Mouse (Mus musculus): ENCODE data around the gene Gm21915. TPM values are rescaled to one million over a fixed set of nuclear protein-coding genes. Genes with fewer than 3 reads are reported as not detected.

The Gm21915 gene
- polyA plus RNA-seq, 1 experiment from 2014 or later = not detected

DNA sequence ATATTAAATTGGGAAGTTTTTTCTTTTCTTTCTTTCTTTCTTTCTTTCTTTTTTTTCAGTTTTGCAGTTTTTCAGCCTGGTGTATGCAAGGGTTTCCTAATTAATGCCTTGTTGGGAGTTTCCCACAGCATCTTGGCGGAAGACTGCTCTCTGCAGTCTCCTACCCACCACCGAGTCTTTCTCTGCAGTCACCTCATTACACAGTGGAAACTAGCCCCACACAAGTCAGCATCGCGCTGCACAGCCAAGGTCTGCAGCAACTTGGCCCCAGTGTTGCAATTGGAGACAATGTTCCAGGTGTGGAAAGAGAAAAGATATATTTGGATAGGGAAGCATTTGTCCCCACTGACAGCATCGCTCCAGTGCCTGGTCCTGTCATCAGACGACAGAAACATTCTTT, 20.4 kb upstream of the Gm21915 start:
- no peaks in the 10 kb centered on the region for H3K9me3 ChIP-seq (ENCODE audit: control insufficient read depth, low read length)
- no peaks in the 10 kb centered on the region for H3K4me1 ChIP-seq (replicated peaks; ENCODE audit: control insufficient read depth, insufficient read depth, low read length)
- H3K27me3 ChIP-seq (ENCODE audit: control insufficient read depth, insufficient read depth, low read depth, low read length) = no peaks in the 10 kb centered on the region
- 43% methylated on average over 6 of the region's 6 CpGs for WGBS
- no peak overlapping the region for H3K4me2 ChIP-seq (ENCODE audit: low read depth, low read length)
- no peak overlapping the region for H3K27ac ChIP-seq (ENCODE audit: low read length)
- H3K9ac ChIP-seq (ENCODE audit: low read length) = no peak overlapping the region
- ATAC-seq (ENCODE audit: low read depth) = peak; percentile 51; the same call in 1 of the 2 replicates
- no peak overlapping the region for H3K4me3 ChIP-seq (ENCODE audit: low read length)
- no peaks in the 10 kb centered on the region for H3K36me3 ChIP-seq (ENCODE audit: control insufficient read depth, insufficient read depth, low read length)

GRCm38 (mm10) chr9:40651239-40651859, 19.1 kb upstream of the Gm21915 start:
- no peak overlapping the region for H3K9ac ChIP-seq (ENCODE audit: low read length)
- no peak overlapping the region for H3K4me3 ChIP-seq (ENCODE audit: low read length)
- H3K4me2 ChIP-seq (ENCODE audit: low read depth, low read length) = no peak overlapping the region
- no peak for ATAC-seq (ENCODE audit: low read depth)
- no peaks in the 10 kb centered on the region for H3K36me3 ChIP-seq (ENCODE audit: control insufficient read depth, insufficient read depth, low read length)
- no peak overlapping the region for H3K27ac ChIP-seq (ENCODE audit: low read length)
- WGBS = 80% methylated on average over 4 of the region's 4 CpGs
- no peaks in the 10 kb centered on the region for H3K27me3 ChIP-seq (ENCODE audit: control insufficient read depth, insufficient read depth, low read depth, low read length)
- no peaks in the 10 kb centered on the region for H3K9me3 ChIP-seq (ENCODE audit: control insufficient read depth, low read length)
- H3K4me1 ChIP-seq (replicated peaks; ENCODE audit: control insufficient read depth, insufficient read depth, low read length) = no peaks in the 10 kb centered on the region

DNA sequence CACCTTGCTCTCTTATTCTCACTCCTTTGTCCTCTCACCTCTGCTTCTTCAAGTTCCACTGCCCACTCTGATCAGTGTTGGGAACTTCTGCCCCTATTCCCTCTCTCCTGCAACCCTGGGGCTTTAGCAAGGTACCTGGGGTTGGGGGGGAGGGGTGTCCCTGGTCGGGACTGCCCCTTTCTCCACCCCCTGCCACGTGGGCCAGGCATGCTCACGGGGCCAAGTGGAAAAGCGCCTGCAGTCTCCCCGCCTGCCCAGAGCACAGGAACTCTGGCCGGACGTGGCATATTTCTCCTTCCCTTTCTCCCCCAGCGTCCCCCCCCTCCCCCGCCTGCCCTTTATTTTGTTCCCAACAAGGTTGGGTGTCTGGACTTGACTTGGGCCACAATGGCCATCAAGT, 17.7 kb upstream of the Gm21915 start:
- Histone ChIP-seq H3K9me3 (ENCODE audit: control insufficient read depth, low read length) (no peaks in the 10 kb centered on the region), H3K27me3 (ENCODE audit: control insufficient read depth, insufficient read depth, low read depth, low read length) (no peaks in the 10 kb centered on the region)

DNA sequence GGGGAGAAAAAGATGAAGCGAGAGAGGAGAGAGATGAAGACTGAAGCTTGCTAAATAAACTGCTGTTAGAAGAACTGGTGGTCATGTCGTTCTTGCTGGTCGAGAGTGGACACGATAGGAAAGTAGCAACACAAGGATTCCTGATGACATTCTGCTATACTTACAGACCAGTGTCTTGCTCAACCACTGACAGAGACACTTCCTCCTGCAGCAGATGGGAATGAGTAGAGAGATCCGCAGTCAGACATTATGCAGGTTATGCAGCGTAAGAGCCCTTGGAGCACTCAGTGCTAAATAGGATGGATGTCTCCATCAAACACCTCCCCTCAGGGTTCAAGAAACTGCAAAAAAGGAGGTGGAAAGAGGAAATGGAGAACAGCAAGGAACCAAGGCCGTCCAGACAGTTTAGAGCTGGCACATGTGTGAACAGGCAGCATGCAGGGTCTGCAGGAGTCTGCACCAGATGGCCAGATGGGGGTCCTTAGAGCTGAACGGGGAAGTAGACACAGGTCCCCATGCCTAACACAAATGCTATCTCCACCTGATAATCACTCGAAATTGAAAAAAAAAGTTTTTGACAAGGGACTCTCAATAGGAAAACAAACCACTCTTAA, 4.1 kb upstream of the Gm21915 start:
- ATAC-seq (ENCODE audit: low read depth) = no peak
- 69% methylated on average over 9 of the region's 9 CpGs for WGBS
- Histone ChIP-seq H3K27ac (ENCODE audit: low read length) (no peak overlapping the region), H3K27me3 (ENCODE audit: control insufficient read depth, insufficient read depth, low read depth, low read length) (no peaks in the 10 kb centered on the region), H3K36me3 (ENCODE audit: control insufficient read depth, insufficient read depth, low read length) (no peaks in the 10 kb centered on the region), H3K9ac (ENCODE audit: low read length) (no peak overlapping the region), H3K9me3 (ENCODE audit: control insufficient read depth, low read length) (no peaks in the 10 kb centered on the region), H3K4me1 (replicated peaks; ENCODE audit: control insufficient read depth, insufficient read depth, low read length) (no peaks in the 10 kb centered on the region), H3K4me3 (ENCODE audit: low read length) (no peak overlapping the region), H3K4me2 (ENCODE audit: low read depth, low read length) (no peak overlapping the region)

More for the DNA sequence above, 17.7 kb upstream of the Gm21915 start:
- H3K27ac ChIP-seq (ENCODE audit: low read length) = no peak overlapping the region
- no peak overlapping the region for H3K4me2 ChIP-seq (ENCODE audit: low read depth, low read length)
- WGBS = 28% methylated on average over 9 of the region's 9 CpGs
- no peaks in the 10 kb centered on the region for H3K36me3 ChIP-seq (ENCODE audit: control insufficient read depth, insufficient read depth, low read length)
- H3K4me1 ChIP-seq (replicated peaks; ENCODE audit: control insufficient read depth, insufficient read depth, low read length) = no peaks in the 10 kb centered on the region
- no peak overlapping the region for H3K9ac ChIP-seq (ENCODE audit: low read length)
- no peak for ATAC-seq (ENCODE audit: low read depth)
- H3K4me3 ChIP-seq (ENCODE audit: low read length) = no peak overlapping the region

- Histone ChIP-seq H3K4me2 (ENCODE audit: low read depth, low read length) (no peak overlapping the region), H3K9me3 (ENCODE audit: control insufficient read depth, low read length) (no peaks in the 10 kb centered on the region), H3K4me3 (ENCODE audit: low read length) (no peak overlapping the region), H3K36me3 (ENCODE audit: control insufficient read depth, insufficient read depth, low read length) (no peaks in the 10 kb centered on the region), H3K4me1 (replicated peaks; ENCODE audit: control insufficient read depth, insufficient read depth, low read length) (peaks cover 11% of the 10 kb centered on the region), H3K27ac (ENCODE audit: low read length) (no peak overlapping the region), H3K9ac (ENCODE audit: low read length) (no peak overlapping the region), H3K27me3 (ENCODE audit: control insufficient read depth, insufficient read depth, low read depth, low read length) (no peaks in the 10 kb centered on the region)
- 25% methylated on average over 4 of the region's 4 CpGs for WGBS
- no peak for ATAC-seq (ENCODE audit: low read depth)
These were observed 1.0 kb downstream of the Gm21915 start for GRCm38 (mm10) chr9:40671323-40671930.

GRCm38 (mm10) chr9:40675203-40675958, 5.0 kb downstream of the Gm21915 start:
- Histone ChIP-seq H3K9ac (ENCODE audit: low read length) (no peak overlapping the region), H3K27me3 (ENCODE audit: control insufficient read depth, insufficient read depth, low read depth, low read length) (no peaks in the 10 kb centered on the region), H3K4me1 (replicated peaks; ENCODE audit: control insufficient read depth, insufficient read depth, low read length) (peaks cover 19% of the 10 kb centered on the region), H3K4me3 (ENCODE audit: low read length) (no peak overlapping the region), H3K9me3 (ENCODE audit: control insufficient read depth, low read length) (no peaks in the 10 kb centered on the region), H3K27ac (ENCODE audit: low read length) (peak overlapping the region; percentile 38; the same call in 1 of the 2 replicates), H3K4me2 (ENCODE audit: low read depth, low read length) (peak overlapping the region; percentile 7; the same call in 1 of the 2 replicates), H3K36me3 (ENCODE audit: control insufficient read depth, insufficient read depth, low read length) (no peaks in the 10 kb centered on the region)
- 32% methylated on average over 12 of the region's 12 CpGs for WGBS
- peak; percentile 84 for ATAC-seq (ENCODE audit: low read depth)

DNA sequence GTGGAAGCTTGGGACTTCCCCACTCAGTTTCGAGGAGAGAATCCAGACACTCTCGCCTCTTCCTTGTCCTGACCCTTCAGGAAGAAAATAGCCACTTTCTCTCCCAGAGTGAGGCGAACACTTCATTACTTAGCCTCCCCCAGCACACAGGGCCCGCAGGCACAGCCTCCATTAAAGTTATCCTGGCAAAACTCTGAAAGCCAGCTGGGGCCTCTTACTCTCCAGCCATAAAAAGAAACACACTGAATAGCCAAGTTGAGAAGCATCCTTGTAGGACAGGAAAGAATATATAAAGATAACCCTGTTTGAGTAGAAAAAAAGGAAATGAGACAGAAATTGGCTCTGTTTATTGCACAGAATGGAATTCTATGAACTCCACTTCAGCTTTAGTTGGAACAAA, 8.2 kb downstream of the Gm21915 start:
- no peak overlapping the region; the same call in 1 of the 2 replicates for H3K27ac ChIP-seq (ENCODE audit: low read length)
- H3K9ac ChIP-seq (ENCODE audit: low read length) = no peak overlapping the region
- 49% methylated on average over 4 of the region's 4 CpGs for WGBS
- H3K4me1 ChIP-seq (replicated peaks; ENCODE audit: control insufficient read depth, insufficient read depth, low read length) = peaks cover 19% of the 10 kb centered on the region
- no peak overlapping the region for H3K4me3 ChIP-seq (ENCODE audit: low read length)
- H3K27me3 ChIP-seq (ENCODE audit: control insufficient read depth, insufficient read depth, low read depth, low read length) = no peaks in the 10 kb centered on the region
- H3K36me3 ChIP-seq (ENCODE audit: control insufficient read depth, insufficient read depth, low read length) = no peaks in the 10 kb centered on the region
- H3K4me2 ChIP-seq (ENCODE audit: low read depth, low read length) = no peak overlapping the region
- peak; percentile 39 for ATAC-seq (ENCODE audit: low read depth)
- H3K9me3 ChIP-seq (ENCODE audit: control insufficient read depth, low read length) = no peaks in the 10 kb centered on the region

DNA sequence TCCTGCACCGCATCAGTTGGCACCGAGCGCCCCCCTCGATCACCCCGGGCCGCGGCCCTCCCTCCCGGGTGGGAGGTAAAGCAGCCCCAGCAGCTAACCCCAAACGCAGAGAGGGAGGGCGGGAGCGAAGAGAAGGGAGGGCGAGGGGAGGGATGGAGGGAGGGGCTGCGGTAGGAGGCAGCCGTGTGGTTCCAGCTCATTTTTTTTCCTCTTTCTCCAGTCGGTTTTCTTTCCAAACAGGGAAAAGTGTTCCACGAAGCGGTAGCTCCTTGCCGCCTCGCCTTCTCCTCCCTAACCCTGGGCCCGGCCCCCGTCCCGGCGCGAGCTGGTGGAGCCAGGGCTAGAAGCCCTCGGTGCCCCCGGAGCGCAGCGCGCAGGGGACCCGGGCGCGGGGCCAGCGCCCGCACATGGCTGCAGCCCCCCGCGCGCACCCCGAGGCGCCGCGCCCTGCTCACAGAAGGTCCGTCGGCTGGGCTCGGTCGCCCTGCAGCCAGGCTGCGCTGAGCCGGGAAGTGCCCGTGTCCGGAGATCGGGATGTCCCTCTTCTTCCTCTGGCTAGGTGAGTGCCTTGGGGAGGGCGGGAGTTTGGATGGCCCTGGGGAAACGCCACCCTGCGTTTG, 15.5 kb downstream of the Gm21915 start, which contains the start of gene Clmp:
Gene Clmp, plus strand, starts transcription at position 162 of the 620 bp plus-strand sequence.
- ATAC-seq (ENCODE audit: low read depth) = peak; percentile 72
- WGBS = under 1% methylated on average over 33 of the region's 53 CpGs
- peak within 1 kb of the TSS; percentile 70 for H3K27ac ChIP-seq (ENCODE audit: low read length)

More for the DNA sequence above, 15.5 kb downstream of the Gm21915 start, which contains the start of gene Clmp:
- Histone ChIP-seq H3K4me1 (replicated peaks; ENCODE audit: control insufficient read depth, insufficient read depth, low read length) (0 out of 2 replicates have a peak, but pooled peaks cover 3% of the 10 kb centered on the region), H3K4me3 (ENCODE audit: low read length) (peak within 1 kb of the TSS; percentile 69), H3K27me3 (ENCODE audit: control insufficient read depth, insufficient read depth, low read depth, low read length) (peaks cover 8% of the 10 kb centered on the region; the same call in 1 of the 2 replicates), H3K9me3 (ENCODE audit: control insufficient read depth, low read length) (no peaks in the 10 kb centered on the region), H3K36me3 (ENCODE audit: control insufficient read depth, insufficient read depth, low read length) (no peaks in the 10 kb centered on the region), H3K9ac (ENCODE audit: low read length) (peak within 1 kb of the TSS; percentile 77), H3K4me2 (ENCODE audit: low read depth, low read length) (peak within 1 kb of the TSS; percentile 91)

Data from lung, embryonic 16.5 days (tissue).